Mouse (Mus musculus): ENCODE data around the gene Rexo5.

DNA sequence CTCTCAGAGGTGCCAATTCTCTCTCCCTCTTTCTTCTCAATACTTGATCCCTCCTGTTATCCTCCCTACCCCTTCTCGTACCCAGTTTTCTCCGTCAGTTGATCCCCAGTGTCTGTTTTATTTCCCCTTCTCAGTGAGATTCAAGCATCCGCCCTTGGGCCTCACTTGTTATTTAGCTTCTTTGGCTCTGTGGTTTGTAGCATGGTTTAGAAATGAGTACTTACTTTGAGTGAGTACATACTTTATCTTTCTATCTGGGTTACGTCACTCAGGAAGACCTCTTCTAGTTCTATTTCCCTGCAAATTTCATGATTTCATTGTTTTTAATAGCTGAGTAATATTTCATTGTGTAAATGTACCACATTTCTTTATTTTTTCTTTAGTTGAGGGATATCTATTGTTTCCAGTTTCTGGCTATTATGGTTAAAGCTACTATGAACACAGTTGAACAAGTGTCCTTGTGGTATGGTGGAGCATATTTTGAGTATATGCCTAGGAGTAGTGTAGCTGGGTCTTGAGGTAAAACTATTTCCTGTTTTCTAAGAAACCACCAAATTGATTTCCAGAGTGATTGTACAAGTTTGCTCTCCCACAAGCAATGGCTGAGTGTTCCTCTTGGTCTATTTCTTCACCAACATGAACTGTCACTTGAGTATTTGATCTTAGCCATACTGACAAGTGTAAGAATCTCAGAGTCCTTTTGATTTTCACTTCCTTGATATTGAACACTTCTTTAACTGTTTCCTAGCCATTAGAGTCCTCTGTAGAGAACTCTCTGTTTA, 42.4 kb downstream of the Rexo5 start:
- TF ChIP-seq CTCF (IDR thresholded peaks at IDR 0.05; ENCODE audit: low read depth, low read length) (no peak), POLR2A (IDR thresholded peaks at IDR 0.05; ENCODE audit: extremely low read depth, insufficient read depth, low read length) (no peak)

All from liver, adult 2 months (tissue).